Mouse (Mus musculus) bone marrow, adult 2 months (tissue): ENCODE results near the gene Ankrd13d.

Source experiments
- CTCF ChIP-seq: fragments of 200-500 bp; IDR thresholded peaks from 2 replicates; pipeline ENCODE4 v1.5.1; 2011; ENCODE audit warnings: low read length, control low read depth; ENCODE audit not compliant: control insufficient read depth, insufficient read depth
- POLR2A ChIP-seq: fragments of 200-500 bp; IDR thresholded peaks from 2 replicates; pipeline ENCODE4 v1.6.1; 2011; ENCODE audit warnings: low read depth, mild to moderate bottlenecking, control low read depth, low read length, borderline replicate concordance; ENCODE audit not compliant: control insufficient read depth

DNA sequence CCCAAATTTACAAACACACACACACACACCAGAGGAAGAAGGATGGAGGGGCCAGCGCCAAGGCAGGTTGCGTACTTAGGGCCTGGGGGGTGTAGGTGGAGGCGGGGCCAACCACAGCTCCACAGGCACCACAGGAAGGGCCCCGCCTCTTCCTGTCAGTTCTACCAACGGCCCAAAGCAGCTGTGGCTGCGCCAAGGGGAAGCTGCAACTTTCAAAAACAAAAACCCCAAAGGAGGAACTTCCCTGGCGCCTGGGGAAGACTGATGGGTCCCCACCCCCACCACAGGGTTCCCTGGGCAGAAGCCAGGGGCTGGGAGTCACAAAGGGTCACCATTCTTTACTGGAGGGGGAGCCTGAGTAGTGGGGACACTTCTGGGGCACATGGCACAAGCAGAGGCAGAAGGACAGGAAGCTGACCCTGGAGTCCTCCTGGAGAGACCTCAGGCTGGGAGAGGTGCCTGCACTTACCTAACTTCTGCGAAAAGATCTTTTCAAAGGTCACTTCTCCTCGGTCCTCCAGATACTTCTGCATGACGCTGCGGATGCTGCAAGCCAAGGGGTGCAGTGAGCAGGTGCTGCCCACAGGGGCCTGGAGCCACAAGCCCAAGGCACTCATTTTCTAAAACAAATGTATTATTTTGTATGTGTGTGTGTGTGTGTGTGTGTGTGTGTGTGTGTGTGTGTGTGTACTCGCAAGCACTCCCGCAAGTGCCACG lies 11.6 kb upstream of the Ankrd13d start:
- peak; percentile 32; the same call in 1 of the 2 replicates for TF ChIP-seq POLR2A
- TF ChIP-seq CTCF = peak; percentile 23; the same call in 1 of the 2 replicates
